Mouse (Mus musculus): ENCODE data around the gene Lpar1. TPM values are rescaled to one million over a fixed set of nuclear protein-coding genes. Genes with fewer than 3 reads are reported as not detected.

Lpar1 gene
- polyA plus RNA-seq, 1 experiment, result 32.8 TPM

Other genes starting within 250 kb of the Lpar1 start
- gene Olfr267, start 233.8 kb upstream of the Lpar1 start, polyA plus RNA-seq (2012; rRNA removed), result 0.11 TPM in 1 of 2 replicates, not detected in the other

All from large intestine, adult 2 months (tissue).